ENCODE assay signal across 9 mouse cellular contexts in the genomic region with DNA sequence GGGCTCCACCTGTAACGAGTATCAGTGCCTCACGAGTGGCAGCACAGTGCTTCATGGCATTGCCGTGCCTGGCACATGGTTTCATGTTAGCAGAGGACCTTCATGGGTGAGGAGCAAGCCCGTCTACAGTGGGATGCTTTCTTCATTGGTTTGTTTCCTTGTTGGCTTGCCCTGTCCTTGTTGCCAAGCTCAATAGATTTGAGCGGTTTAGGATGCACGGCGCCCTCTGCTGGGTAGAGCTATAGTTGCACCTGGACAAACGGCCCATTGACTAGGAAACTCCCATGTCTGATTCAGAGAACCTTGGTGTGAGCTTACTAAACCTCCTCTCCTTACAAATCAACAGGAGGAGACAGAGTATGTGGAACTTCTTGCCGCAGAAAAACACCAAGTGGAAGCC. TPM values are rescaled to one million over a fixed set of nuclear protein-coding genes. Genes with fewer than 3 reads are reported as not detected.
DNase-seq lines count a peak whose midpoint lies in the region; ATAC-seq lines count a peak whose summit lies in the region.
"Had no signal": no experiment of that assay in that cellular context is flagged by ENCODE, and none has a peak within 500 bp of the region (broad histone marks: within the 10 kb centered on the region; RNA-seq: fewer than 3 reads in every experiment).

No protein-coding gene starts in this region.

- 0 out of 2 replicates have a peak, but pooled peaks cover 4% of the 10 kb centered on the region for H3K4me1 ChIP-seq in heart, embryonic 11.5 days (ENCODE audit: control insufficient read depth, insufficient read depth, low read length)

- peak; percentile 95 for DNase-seq in heart, adult 11 months
- DNase-seq in adipocyte (ENCODE audit: low spot score) = peak; percentile 90
- DNase-seq in embryo, embryonic 10 days (ENCODE audit: low spot score) = peak; percentile 86
- peak; percentile 33 for DNase-seq in heart, postnatal 25 days (ENCODE audit: low spot score)
- DNase-seq in left cerebral cortex, postnatal 25 days (ENCODE audit: low spot score in 2 of 2) = peak; percentile 63 to 78
- peak; percentile 63 for DNase-seq in testis, postnatal 14 days (ENCODE audit: low spot score)

- no peaks in the 10 kb centered on the region for H3K9me3 ChIP-seq in heart, embryonic 11.5 days (replicated peaks; ENCODE audit: control insufficient read depth, low read length)
- H3K9me3 ChIP-seq: neural tube, embryonic 13.5 days had no signal

- H3K27me3 ChIP-seq in heart, embryonic 11.5 days (ENCODE audit: control insufficient read depth, insufficient read depth, low read length) = no peaks in the 10 kb centered on the region
- H3K27me3 ChIP-seq: neural tube, embryonic 13.5 days had no signal

- no peak overlapping the region for H3K4me2 ChIP-seq in heart, embryonic 11.5 days
- H3K4me2 ChIP-seq: neural tube, embryonic 13.5 days had no signal

- peaks cover 23% of the 10 kb centered on the region for H3K36me3 ChIP-seq in heart, embryonic 11.5 days (ENCODE audit: control insufficient read depth, insufficient read depth, low read length)

- no peak overlapping the region for H3K27ac ChIP-seq in heart, embryonic 11.5 days (ENCODE audit: low read depth, low read length)
- H3K27ac ChIP-seq: neural tube, embryonic 13.5 days had no signal

- no peak for ATAC-seq in heart, embryonic 11.5 days (replicated peaks; ENCODE audit: insufficient number of reproducible peaks, low FRiP score, low TSS enrichment)
- ATAC-seq in neutrophil, adult 5-6 weeks (ENCODE audit: extremely low read depth, insufficient number of reproducible peaks, low FRiP score, poor library complexity, severe bottlenecking) = peak; percentile 59

- no peak overlapping the region for H3K9ac ChIP-seq in heart, embryonic 11.5 days (ENCODE audit: low read depth, low read length)
- H3K9ac ChIP-seq: neural tube, embryonic 13.5 days had no signal

- intact Hi-C loops in heart, postnatal 25 days (cut with DNase I) = no loop called here
- intact Hi-C loops in left cerebral cortex, postnatal 25 days (cut with DNase I) = no loop called here

- H3K4me3 ChIP-seq in heart, embryonic 11.5 days (ENCODE audit: low read depth, low read length) = no peak overlapping the region
- H3K4me3 ChIP-seq: neural tube, embryonic 13.5 days had no signal

- 27% methylated on average over 9 of the region's 9 CpGs for WGBS in heart, embryonic 11.5 days (ENCODE audit: insufficient replicate concordance)

RNA-seq across cellular contexts. Expression of gene Tmco3, which starts 4.4 kb away (rescaled TPM):
- 34.4 and 39.3 TPM in 2 replicates for polyA plus RNA-seq in heart, embryonic 11.5 days (2014; fragmentation: Nextera tagmentation; extraction: Ambion mirVana)
- 10 to 100 TPM; 25.3 to 29.8 TPM for total RNA-seq in heart, postnatal 25 days (2021)
- 10 to 100 TPM; 48.0 to 56.1 TPM for total RNA-seq in left cerebral cortex, postnatal 25 days (2021)
- total RNA-seq in neutrophil, adult 5-6 weeks (2017) = 36.2 and 37.1 TPM in 2 replicates

RNA-seq across cellular contexts. Expression of gene Dcun1d2, which starts 4.4 kb away (rescaled TPM):
- 27.0 and 27.2 TPM in 2 replicates for polyA plus RNA-seq in heart, embryonic 11.5 days (2014; fragmentation: Nextera tagmentation; extraction: Ambion mirVana)
- 10 to 100 TPM; 57.3 to 57.4 TPM for total RNA-seq in heart, postnatal 25 days (2021)
- 10 to 100 TPM; 40.7 to 43.3 TPM for total RNA-seq in left cerebral cortex, postnatal 25 days (2021)
- 14.9 and 15.6 TPM in 2 replicates for total RNA-seq in neutrophil, adult 5-6 weeks (2017)

RNA-seq across cellular contexts. Expression of gene Adprhl1, which starts 38.4 kb away (rescaled TPM):
- polyA plus RNA-seq in heart, embryonic 11.5 days (2014; fragmentation: Nextera tagmentation; extraction: Ambion mirVana) = 132 and 142 TPM in 2 replicates
- total RNA-seq in heart, postnatal 25 days (2021) = 100 to 1,000 TPM; 515 to 520 TPM
- total RNA-seq in left cerebral cortex, postnatal 25 days (2021) = 1 to 10 TPM in 1 of 2 experiments, under 1 TPM in 1; 0.60 to 1.4 TPM
- not detected in 2 replicates for total RNA-seq in neutrophil, adult 5-6 weeks (2017)

RNA-seq across cellular contexts. Expression of gene Tfdp1, which starts 46.2 kb away (rescaled TPM):
- 108 and 114 TPM in 2 replicates for polyA plus RNA-seq in heart, embryonic 11.5 days (2014; fragmentation: Nextera tagmentation; extraction: Ambion mirVana)
- 10 to 100 TPM; 37.2 to 40.7 TPM for total RNA-seq in heart, postnatal 25 days (2021)
- 10 to 100 TPM; 65.7 to 66.9 TPM for total RNA-seq in left cerebral cortex, postnatal 25 days (2021)
- 24.4 and 26.1 TPM in 2 replicates for total RNA-seq in neutrophil, adult 5-6 weeks (2017)

Comparison
In these comparisons a context has a peak if more than half of its experiments do, and no peak if none do; other contexts are left out.
1. DNase-seq: peak in every context shown above with its lines; median percentile 95 in heart, adult 11 months; 90 in adipocyte; 86 in embryo, embryonic 10 days; 70 in left cerebral cortex, postnatal 25 days; 63 in testis, postnatal 14 days; 33 in heart, postnatal 25 days.
2. RNA of gene Adprhl1, which starts 38.4 kb away (total RNA-seq): 515 to 520 TPM in heart, postnatal 25 days; 0.60 to 1.4 TPM in left cerebral cortex, postnatal 25 days and not detected in neutrophil, adult 5-6 weeks; every median in the first group is over 100 times any median in the second.